Mouse (Mus musculus) forebrain, embryonic 14.5 days (tissue): ENCODE results near the gene Zfp184. TPM values are rescaled to one million over a fixed set of nuclear protein-coding genes. Genes with fewer than 3 reads are reported as not detected.

ENCODE experiments used
- ATAC-seq: fragments of 200-750 bp; cut with Nextera tagmentation; 2 replicates; pipeline ENCODE4 v1.8.0; 2017; ENCODE audit warnings: mild to moderate bottlenecking, moderate library complexity
- DNase-seq: peaks from one replicate; pipeline ENCODE4 v3.0.0-alpha.2; 2015; ENCODE audit warnings: low spot score
- H3K27ac ChIP-seq: fragments of 300-500 bp; sonication (generic); 2 replicates; pipeline ENCODE4 v1.5.1; 2014; ENCODE audit warnings: low read depth, mild to moderate bottlenecking, control low read depth, low read length, moderate library complexity
- H3K27me3 ChIP-seq: fragments of 300-500 bp; sonication (generic); replicated peaks from 2 replicates; pipeline ENCODE4 v1.6.1; 2014; ENCODE audit warnings: low read length, control low read depth, mixed read lengths; ENCODE audit not compliant: control insufficient read depth, insufficient read depth
- H3K36me3 ChIP-seq: fragments of 300-500 bp; sonication (generic); 2 replicates; pipeline ENCODE4 v1.6.1; 2014; ENCODE audit warnings: low read length, control low read depth; ENCODE audit not compliant: control insufficient read depth, insufficient read depth
- H3K4me1 ChIP-seq: fragments of 300-500 bp; sonication (generic); 2 replicates; pipeline ENCODE4 v1.6.1; 2014; ENCODE audit warnings: antibody characterized with exemption, low read length, control low read depth; ENCODE audit not compliant: control insufficient read depth, insufficient read depth
- H3K4me2 ChIP-seq: fragments of 300-500 bp; sonication (generic); 2 replicates; pipeline ENCODE4 v1.6.1; 2014; ENCODE audit warnings: mild to moderate bottlenecking, control low read depth, low read length
- H3K4me3 ChIP-seq: fragments of 300-500 bp; sonication (generic); 2 replicates; pipeline ENCODE4 v1.5.1; 2014; ENCODE audit warnings: low read depth, low read length, control low read depth
- H3K9ac ChIP-seq: fragments of 300-500 bp; sonication (generic); 2 replicates; pipeline ENCODE4 v1.6.1; 2014; ENCODE audit warnings: mild to moderate bottlenecking, low read length, control low read depth, moderate library complexity
- H3K9me3 ChIP-seq: fragments of 300-500 bp; sonication (generic); replicated peaks from 2 replicates; pipeline ENCODE4 v1.6.1; 2016; ENCODE audit warnings: low read length, control low read depth, mixed read lengths; ENCODE audit not compliant: control insufficient read depth
- WGBS: fragments of 180-500 bp; shearing (Covaris S2); extraction: QIAGEN DNeasy Blood & Tissue Kit; methylation state at CpG from one replicate; pipeline ENCODE4 v1.1.7; 2014; 5-methylcytosine and 5-hydroxymethylcytosine counted together
- polyA plus RNA-seq: library from polyadenylated mRNA; unstranded; fragments of >200 nt; fragmentation: Nextera tagmentation; extraction: Ambion mirVana; gene quantifications from 2 replicates; pipeline ENCODE4 v1.2.1, GENCODE M21; 2014

The Zfp184 gene
- polyA plus RNA-seq, 1 experiment from 2014 or later = 34.9 TPM

GRCm38 (mm10) chr13:21933626-21934548, 11.0 kb upstream of the Zfp184 start:
- no peak for ATAC-seq
- Histone ChIP-seq H3K4me2 (no peak overlapping the region), H3K27me3 (no peaks in the 10 kb centered on the region), H3K36me3 (no peaks in the 10 kb centered on the region), H3K9ac (no peak overlapping the region), H3K27ac (no peak overlapping the region), H3K9me3 (no peaks in the 10 kb centered on the region), H3K4me1 (no peaks in the 10 kb centered on the region), H3K4me3 (no peak overlapping the region)
- DNase-seq = no peak
- WGBS = 7% methylated on average over 28 of the region's 28 CpGs

DNA sequence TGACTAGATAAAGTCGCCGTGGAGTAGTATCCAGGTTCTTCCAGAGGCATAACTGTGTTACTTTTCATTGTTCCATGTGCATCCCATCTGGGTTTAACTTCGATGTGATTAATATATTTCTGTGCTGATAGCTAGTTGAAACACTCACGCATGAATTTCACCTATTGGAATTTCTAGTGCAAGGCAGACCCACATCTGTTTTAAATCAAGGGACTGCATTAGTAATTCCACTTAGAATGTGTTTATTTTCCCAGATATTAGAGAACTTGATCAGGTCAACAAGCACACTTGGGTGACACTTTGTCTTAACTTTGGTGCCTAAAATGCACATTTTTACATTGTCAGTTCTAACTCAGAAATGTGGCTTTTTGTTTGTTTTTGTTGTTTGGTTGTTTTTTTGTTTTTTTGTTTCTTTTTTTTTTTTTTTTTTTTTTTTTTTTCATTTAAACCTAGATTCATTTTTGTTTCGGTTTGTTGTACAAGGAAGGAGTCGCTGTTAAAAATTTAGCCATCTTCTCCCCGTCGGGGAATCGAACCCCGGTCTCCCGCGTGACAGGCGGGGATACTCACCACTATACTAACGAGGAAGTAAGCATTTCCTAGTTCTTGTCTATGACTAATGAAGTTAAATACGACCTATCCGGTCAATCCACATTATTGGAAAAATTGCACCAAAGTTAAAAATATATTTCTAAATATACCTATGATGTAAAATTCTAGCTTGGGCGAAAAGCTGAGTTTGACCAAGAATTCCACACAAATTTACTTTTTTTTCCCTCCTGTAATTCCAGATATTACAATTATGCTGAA, 9.7 kb upstream of the Zfp184 start:
- H3K9me3 ChIP-seq = no peaks in the 10 kb centered on the region
- no peak overlapping the region for H3K4me2 ChIP-seq
- ATAC-seq (no peak), DNase-seq (peak; percentile 73)
- no peaks in the 10 kb centered on the region for H3K36me3 ChIP-seq
- H3K4me1 ChIP-seq = no peaks in the 10 kb centered on the region
- H3K27me3 ChIP-seq = no peaks in the 10 kb centered on the region
- no peak overlapping the region for H3K4me3 ChIP-seq
- WGBS = 10% methylated on average over 17 of the region's 17 CpGs
- no peak overlapping the region for H3K27ac ChIP-seq
- H3K9ac ChIP-seq = no peak overlapping the region

DNA sequence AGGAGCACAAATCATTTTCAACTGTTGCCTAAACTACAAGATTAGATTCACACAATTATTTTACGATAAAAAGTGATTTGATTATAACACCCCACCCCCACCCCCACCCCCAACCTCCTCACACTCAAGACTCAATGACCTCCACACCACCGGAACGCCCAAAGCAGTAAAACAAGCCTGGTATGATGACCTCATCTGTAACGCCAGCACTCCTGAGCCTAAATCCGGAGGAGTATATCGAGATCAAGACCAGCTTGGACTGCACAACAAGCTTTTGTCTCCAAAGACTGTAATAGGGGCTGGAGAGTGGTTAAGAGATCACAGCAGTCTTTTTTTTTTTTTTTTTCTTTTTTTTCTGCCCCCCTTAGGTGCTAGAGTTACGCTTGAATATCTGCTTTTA, 9.1 kb upstream of the Zfp184 start:
- no peak for DNase-seq
- peak overlapping the region; percentile 20; the same call in 1 of the 2 replicates for H3K4me2 ChIP-seq
- no peak for ATAC-seq
- no peaks in the 10 kb centered on the region for H3K9me3 ChIP-seq
- no peaks in the 10 kb centered on the region for H3K36me3 ChIP-seq
- no peaks in the 10 kb centered on the region; the same call in 1 of the 2 replicates for H3K4me1 ChIP-seq
- H3K9ac ChIP-seq = no peak overlapping the region
- no peak overlapping the region for H3K4me3 ChIP-seq
- no peak overlapping the region for H3K27ac ChIP-seq
- WGBS = 4% methylated on average over 7 of the region's 7 CpGs
- H3K27me3 ChIP-seq = no peaks in the 10 kb centered on the region

- no peaks in the 10 kb centered on the region for H3K9me3 ChIP-seq
- H3K4me1 ChIP-seq = no peaks in the 10 kb centered on the region; the same call in 1 of the 2 replicates
- H3K9ac ChIP-seq = no peak overlapping the region
- no peak overlapping the region for H3K4me2 ChIP-seq
- no peak overlapping the region for H3K4me3 ChIP-seq
- H3K27me3 ChIP-seq = no peaks in the 10 kb centered on the region
- WGBS = 2% methylated on average over 17 of the region's 17 CpGs
- H3K27ac ChIP-seq = no peak overlapping the region
- H3K36me3 ChIP-seq = no peaks in the 10 kb centered on the region
- ATAC-seq (no peak), DNase-seq (no peak)
Measured at GRCm38 (mm10) chr13:21936968-21937367, 7.9 kb upstream of the Zfp184 start.

- Histone ChIP-seq H3K4me3 (peak overlapping the region; percentile 33), H3K27me3 (no peaks in the 10 kb centered on the region), H3K9ac (peak overlapping the region; percentile 48; the same call in 1 of the 2 replicates), H3K27ac (no peak overlapping the region), H3K4me2 (peak overlapping the region; percentile 53), H3K4me1 (no peaks in the 10 kb centered on the region; the same call in 1 of the 2 replicates), H3K9me3 (no peaks in the 10 kb centered on the region), H3K36me3 (no peaks in the 10 kb centered on the region)
- WGBS = under 1% methylated on average over 19 of the region's 19 CpGs
- DNase-seq (peak; percentile 96), ATAC-seq (peak; percentile 79)
Measured at GRCm38 (mm10) chr13:21940213-21940612, 4.7 kb upstream of the Zfp184 start.

GRCm38 (mm10) chr13:21940811-21941321, 4.0 kb upstream of the Zfp184 start:
- Histone ChIP-seq H3K9me3 (no peaks in the 10 kb centered on the region), H3K27ac (no peak overlapping the region; the same call in 1 of the 2 replicates), H3K27me3 (no peaks in the 10 kb centered on the region), H3K36me3 (no peaks in the 10 kb centered on the region), H3K4me3 (peak overlapping the region; percentile 33), H3K4me1 (no peaks in the 10 kb centered on the region; the same call in 1 of the 2 replicates), H3K4me2 (peak overlapping the region; percentile 53), H3K9ac (peak overlapping the region; percentile 55)
- DNase-seq (peak; percentile 84), ATAC-seq (peak; percentile 35)
- WGBS = under 1% methylated on average over 16 of the region's 16 CpGs

GRCm38 (mm10) chr13:21943644-21944043, 1.2 kb upstream of the Zfp184 start:
- H3K4me3 ChIP-seq = no peak overlapping the region
- peaks cover 1% of the 10 kb centered on the region; the same call in 1 of the 2 replicates for H3K36me3 ChIP-seq
- ATAC-seq (no peak), DNase-seq (no peak)
- WGBS = 86% methylated on average over 1 of the region's 1 CpGs
- H3K4me1 ChIP-seq = peaks cover 13% of the 10 kb centered on the region
- H3K4me2 ChIP-seq = no peak overlapping the region
- H3K9me3 ChIP-seq = no peaks in the 10 kb centered on the region
- no peak overlapping the region for H3K9ac ChIP-seq
- H3K27ac ChIP-seq = no peak overlapping the region
- H3K27me3 ChIP-seq = no peaks in the 10 kb centered on the region

- Histone ChIP-seq H3K9me3 (no peaks in the 10 kb centered on the region), H3K36me3 (peaks cover 11% of the 10 kb centered on the region), H3K4me2 (peak overlapping the region; percentile 64), H3K27ac (no peak overlapping the region), H3K9ac (peak overlapping the region; percentile 90; the same call in 1 of the 2 replicates), H3K4me3 (peak overlapping the region; percentile 77), H3K27me3 (no peaks in the 10 kb centered on the region), H3K4me1 (peaks cover 13% of the 10 kb centered on the region)
- 1% methylated on average over 7 of the region's 7 CpGs for WGBS
- DNase-seq (no peak), ATAC-seq (peak; percentile 54; the same call in 1 of the 2 replicates)
Measured at GRCm38 (mm10) chr13:21944592-21944925, 335 bp upstream of the Zfp184 start.
